Mouse (Mus musculus): ENCODE data around the gene Nacad. TPM values are rescaled to one million over a fixed set of nuclear protein-coding genes. Genes with fewer than 3 reads are reported as not detected.

The Nacad gene
- total RNA-seq, 2 experiments from 2014 or later = 2.0 to 2.2 TPM

GRCm38 (mm10) chr11:6604604-6604936 is 1.3 kb downstream of the Nacad start:
- DNase-seq (ENCODE audit: low spot score in 2 of 2) = no peak

GRCm38 (mm10) chr11:6603887-6604603 is 1.8 kb downstream of the Nacad start:
- DNase-seq (ENCODE audit: low spot score in 2 of 2) = no peak

- DNase-seq (ENCODE audit: low spot score in 2 of 2) = no peak
Observed at GRCm38 (mm10) chr11:6603224-6603623, 2.6 kb downstream of the Nacad start.

GRCm38 (mm10) chr11:6602662-6603061 is 3.2 kb downstream of the Nacad start:
- no peak for DNase-seq (ENCODE audit: low spot score in 2 of 2)

- DNase-seq (ENCODE audit: low spot score in 2 of 2) = no peak
Observed at GRCm38 (mm10) chr11:6601649-6602480, 4.0 kb downstream of the Nacad start.

- DNase-seq (ENCODE audit: low spot score in 2 of 2) = no peak
Observed at GRCm38 (mm10) chr11:6600284-6600944, 5.4 kb downstream of the Nacad start.

- DNase-seq (ENCODE audit: low spot score in 2 of 2) = no peak
Observed at GRCm38 (mm10) chr11:6599831-6600230, 6.0 kb downstream of the Nacad start.

- DNase-seq (ENCODE audit: low spot score in 2 of 2) = no peak
Observed at GRCm38 (mm10) chr11:6599011-6599681, 6.7 kb downstream of the Nacad start.

GRCm38 (mm10) chr11:6598191-6598889 is 7.5 kb downstream of the Nacad start:
- DNase-seq (ENCODE audit: low spot score in 2 of 2) = no peak

- DNase-seq (ENCODE audit: low spot score in 2 of 2) = no peak
Observed at GRCm38 (mm10) chr11:6597523-6597922, 8.3 kb downstream of the Nacad start.

- DNase-seq (ENCODE audit: low spot score in 2 of 2) = no peak
Observed at GRCm38 (mm10) chr11:6596616-6597015, 9.2 kb downstream of the Nacad start.

- DNase-seq (ENCODE audit: low spot score in 2 of 2) = no peak
Observed at GRCm38 (mm10) chr11:6596205-6596604, 9.6 kb downstream of the Nacad start.

GRCm38 (mm10) chr11:6595339-6595738 is 10.5 kb downstream of the Nacad start:
- DNase-seq (ENCODE audit: low spot score in 2 of 2) = no peak

GRCm38 (mm10) chr11:6594845-6595244 is 11.0 kb downstream of the Nacad start:
- no peak for DNase-seq (ENCODE audit: low spot score in 2 of 2)

- DNase-seq (ENCODE audit: low spot score in 2 of 2) = no peak
Observed at GRCm38 (mm10) chr11:6593406-6593805, 12.4 kb downstream of the Nacad start.

- no peak for DNase-seq (ENCODE audit: low spot score in 2 of 2)
Observed at GRCm38 (mm10) chr11:6590933-6591675, 14.7 kb downstream of the Nacad start.

- no peak for DNase-seq (ENCODE audit: low spot score in 2 of 2)
Observed at GRCm38 (mm10) chr11:6589838-6590237, 16.0 kb downstream of the Nacad start.

- no peak for DNase-seq (ENCODE audit: low spot score in 2 of 2)
Observed at GRCm38 (mm10) chr11:6588295-6588694, 17.6 kb downstream of the Nacad start.

GRCm38 (mm10) chr11:6587249-6587940 is 18.5 kb downstream of the Nacad start:
- DNase-seq (ENCODE audit: low spot score in 2 of 2) = no peak

- DNase-seq (ENCODE audit: low spot score in 2 of 2) = no peak
Observed at GRCm38 (mm10) chr11:6586660-6587059, 19.2 kb downstream of the Nacad start.

Data from gastrocnemius, postnatal 4 days (tissue).